Mouse (Mus musculus) brain, embryonic 14.5 days (tissue): ENCODE measurements at regions not wholly inside any gene's neighbourhood (a gene's known extent, or its start where the extent isn't known, plus 50 kb on each side); places are given as distances from the start of the nearest gene placed in this dataset.

ENCODE experiments used
- CTCF ChIP-seq: fragments of 200-500 bp; IDR thresholded peaks from 2 replicates; pipeline ENCODE4 v1.5.1; 2012; ENCODE audit warnings: inconsistent platforms, mild to moderate bottlenecking, moderate library complexity, borderline replicate concordance; ENCODE audit not compliant: insufficient read depth, insufficient read length; ENCODE audit errors: extremely low read depth
- POLR2A ChIP-seq: fragments of 200-500 bp; IDR thresholded peaks from 2 replicates; pipeline ENCODE4 v1.6.1; 2012; ENCODE audit warnings: mild to moderate bottlenecking, inconsistent platforms, borderline replicate concordance; ENCODE audit not compliant: poor library complexity, insufficient read depth, insufficient read length, severe bottlenecking; ENCODE audit errors: extremely low read depth

DNA sequence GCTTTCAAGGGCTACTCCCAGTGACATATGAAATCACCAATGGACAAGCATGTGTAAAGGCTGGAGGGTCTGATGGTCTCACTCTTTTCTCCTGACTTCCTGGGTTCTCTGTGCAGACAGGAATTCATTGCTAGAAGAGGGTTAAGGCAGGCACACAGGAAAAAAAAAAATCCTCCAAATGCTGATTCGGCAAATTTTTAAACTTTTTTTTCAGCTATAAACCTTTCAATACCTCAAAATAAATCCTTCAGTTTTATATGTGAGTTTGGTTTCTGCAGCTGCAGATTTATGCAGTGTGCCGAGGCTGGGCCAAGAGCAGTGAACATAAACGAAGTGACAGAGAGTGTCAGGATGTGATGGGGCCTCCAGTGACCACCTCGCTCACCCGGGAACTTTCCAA lies 235.9 kb upstream of the Sox9 start:
- TF ChIP-seq POLR2A (no peak), CTCF (no peak)
